Mouse (Mus musculus) intestine, embryonic 15.5 days (tissue): Measurements from ENCODE around the gene Podxl. TPM values are rescaled to one million over a fixed set of nuclear protein-coding genes. Genes with fewer than 3 reads are reported as not detected.
"Not testable (repeated sequence)": the region's sequence is repeated elsewhere in the genome, so short reads cannot be mapped to it uniquely, and the experiment has no call there.

Experiments used
- ATAC-seq: fragments of 200-750 bp; cut with Nextera tagmentation; 2 replicates; pipeline ENCODE4 v1.8.0; 2017; ENCODE audit warnings: moderate TSS enrichment, moderate library complexity
- H3K27ac ChIP-seq: fragments of 300-500 bp; sonication (generic); 2 replicates; pipeline ENCODE4 v1.5.1; 2015; ENCODE audit warnings: mild to moderate bottlenecking, inconsistent platforms
- H3K27me3 ChIP-seq: fragments of 300-500 bp; sonication (generic); replicated peaks from 2 replicates; pipeline ENCODE4 v1.6.1; 2015; ENCODE audit warnings: inconsistent platforms
- H3K36me3 ChIP-seq: fragments of 300-500 bp; sonication (generic); 2 replicates; pipeline ENCODE4 v1.6.1; 2015; ENCODE audit warnings: inconsistent platforms
- H3K4me1 ChIP-seq: fragments of 300-500 bp; sonication (generic); replicated peaks from 2 replicates; pipeline ENCODE4 v1.6.1; 2015; ENCODE audit warnings: inconsistent platforms
- H3K4me2 ChIP-seq: fragments of 300-500 bp; sonication (generic); replicated peaks from 2 replicates; pipeline ENCODE4 v1.6.1; 2015; ENCODE audit warnings: mild to moderate bottlenecking, inconsistent platforms
- H3K4me3 ChIP-seq: fragments of 300-500 bp; sonication (generic); replicated peaks from 2 replicates; pipeline ENCODE4 v1.5.1; 2015; ENCODE audit warnings: inconsistent platforms
- H3K9ac ChIP-seq: fragments of 300-500 bp; sonication (generic); 2 replicates; pipeline ENCODE4 v1.6.1; 2015; ENCODE audit warnings: inconsistent platforms
- H3K9me3 ChIP-seq: fragments of 300-500 bp; sonication (generic); 2 replicates; pipeline ENCODE4 v1.6.1; 2016; ENCODE audit warnings: inconsistent platforms
- WGBS: fragments of 180-500 bp; shearing (Covaris S2); methylation state at CpG from one replicate; pipeline ENCODE4 v1.1.7; 2015; 5-methylcytosine and 5-hydroxymethylcytosine counted together
- polyA plus RNA-seq: library from polyadenylated mRNA; unstranded; fragments of >200 nt; fragmentation: Nextera tagmentation; extraction: Ambion mirVana; gene quantifications from 2 replicates; pipeline ENCODE4 v1.2.1, GENCODE M21; 2015

Podxl gene
- polyA plus RNA-seq, 1 experiment from 2014 or later: 45.0 TPM

GRCm38 (mm10) chr6:31562371-31563080 lies 1.3 kb downstream of the Podxl start:
- Histone ChIP-seq H3K4me3 (peak overlapping the region; percentile 65), H3K27ac (peak overlapping the region; percentile 33; the same call in 1 of the 2 replicates), H3K9ac (peak overlapping the region; percentile 66), H3K36me3 (no peaks in the 10 kb centered on the region), H3K4me1 (peaks cover 9% of the 10 kb centered on the region), H3K9me3 (no peaks in the 10 kb centered on the region), H3K27me3 (peaks cover 8% of the 10 kb centered on the region), H3K4me2 (peak overlapping the region; percentile 90)
- 9% methylated on average over 16 of the region's 16 CpGs for WGBS
- ATAC-seq: no peak

- ATAC-seq, H3K36me3 ChIP-seq, H3K27me3 ChIP-seq, H3K9me3 ChIP-seq, H3K4me1 ChIP-seq: not testable (repeated sequence)
- H3K4me3 ChIP-seq: peak overlapping the region; percentile 65
- WGBS: 53% methylated on average over 3 of the region's 3 CpGs
- peak overlapping the region; percentile 66; the same call in 1 of the 2 replicates for H3K9ac ChIP-seq
- H3K27ac ChIP-seq: 0 out of 2 replicates have a peak overlapping the region, but pooled peaks have one; percentile 32
- peak overlapping the region; percentile 90 for H3K4me2 ChIP-seq
These were observed 1.8 kb downstream of the Podxl start for GRCm38 (mm10) chr6:31561948-31562347.

DNA sequence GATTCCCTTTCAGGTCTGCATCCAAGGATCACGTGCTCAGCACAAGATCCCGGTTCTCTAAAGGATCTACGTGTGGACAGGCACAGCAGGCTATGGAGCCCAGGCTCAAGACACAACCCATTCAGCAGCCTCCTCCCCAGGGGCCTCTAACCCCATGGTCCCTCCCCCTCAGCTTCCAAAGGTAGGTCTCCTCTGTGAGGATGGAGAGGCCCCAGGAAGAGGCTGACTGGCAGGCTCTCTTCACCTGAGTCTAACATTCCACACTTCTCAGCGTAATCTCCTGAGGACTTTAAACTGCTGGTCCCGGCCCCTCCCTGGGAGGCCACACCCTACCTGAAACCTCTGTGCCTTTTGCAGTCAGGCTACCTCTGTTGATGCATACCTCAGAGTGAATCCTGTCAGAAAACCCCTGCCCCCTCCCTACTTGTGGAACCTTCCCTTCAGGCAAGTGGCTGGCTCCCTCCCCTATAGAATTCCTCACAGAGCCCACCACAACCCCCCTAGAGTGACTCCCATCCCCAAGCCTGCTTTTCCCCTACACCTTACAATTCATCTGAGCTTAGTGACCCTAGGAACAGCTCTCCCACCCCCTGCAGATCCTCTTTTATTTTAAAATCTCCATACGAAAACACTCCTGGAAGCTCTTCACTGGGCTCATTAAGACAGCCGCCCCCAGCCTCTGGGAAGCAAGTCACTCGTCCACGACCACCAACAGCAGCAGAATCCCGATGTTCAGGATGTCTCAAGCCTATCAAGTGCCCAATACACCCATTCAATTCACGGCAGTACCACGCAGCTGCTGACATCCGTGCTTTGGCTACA lies 3.4 kb downstream of the Podxl start:
- Histone ChIP-seq H3K4me1 (peaks cover 9% of the 10 kb centered on the region), H3K9me3 (no peaks in the 10 kb centered on the region), H3K4me2 (peak overlapping the region; percentile 90), H3K27me3 (peaks cover 8% of the 10 kb centered on the region), H3K4me3 (no peak overlapping the region), H3K9ac (no peak overlapping the region), H3K36me3 (no peaks in the 10 kb centered on the region), H3K27ac (peak overlapping the region; percentile 32)
- peak; percentile 85 for ATAC-seq
- 24% methylated on average over 13 of the region's 13 CpGs for WGBS

DNA sequence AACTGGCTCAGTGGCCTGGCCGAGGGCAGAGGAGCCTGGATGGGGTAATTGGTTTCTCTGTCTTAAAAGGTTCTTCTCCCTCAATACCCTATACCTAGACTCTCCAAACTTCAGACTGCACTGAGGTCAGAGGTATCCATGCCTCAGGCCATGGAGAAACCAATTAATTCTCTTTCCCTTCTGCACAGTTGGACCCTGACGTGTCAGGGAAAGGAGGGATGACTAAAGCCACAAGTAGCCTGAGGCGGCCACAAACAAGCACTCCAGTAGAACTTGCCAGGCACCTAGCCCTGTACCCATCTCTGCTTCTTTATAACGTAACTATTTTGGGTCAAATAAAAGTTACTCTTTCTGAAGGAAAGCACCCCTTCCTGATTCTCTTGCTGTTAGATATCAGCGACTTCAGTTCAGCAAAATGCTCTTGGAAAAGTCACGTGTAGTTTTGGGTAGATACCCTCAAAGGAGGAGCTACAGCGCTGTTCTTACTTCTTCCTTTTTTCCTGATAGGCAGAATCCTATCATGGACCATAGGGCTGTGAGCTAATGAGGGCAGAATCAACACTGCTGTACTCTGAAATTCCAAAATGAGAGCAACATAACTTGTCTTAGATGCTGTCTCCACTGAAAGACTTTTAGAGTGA lies 7.2 kb downstream of the Podxl start:
- WGBS: 86% methylated on average over 7 of the region's 7 CpGs
- H3K4me2 ChIP-seq: no peak overlapping the region
- H3K9ac ChIP-seq: no peak overlapping the region
- H3K36me3 ChIP-seq: no peaks in the 10 kb centered on the region
- H3K4me3 ChIP-seq: no peak overlapping the region
- no peaks in the 10 kb centered on the region for H3K4me1 ChIP-seq
- H3K27ac ChIP-seq: no peak overlapping the region
- no peaks in the 10 kb centered on the region for H3K27me3 ChIP-seq
- no peaks in the 10 kb centered on the region for H3K9me3 ChIP-seq
- ATAC-seq: no peak

DNA sequence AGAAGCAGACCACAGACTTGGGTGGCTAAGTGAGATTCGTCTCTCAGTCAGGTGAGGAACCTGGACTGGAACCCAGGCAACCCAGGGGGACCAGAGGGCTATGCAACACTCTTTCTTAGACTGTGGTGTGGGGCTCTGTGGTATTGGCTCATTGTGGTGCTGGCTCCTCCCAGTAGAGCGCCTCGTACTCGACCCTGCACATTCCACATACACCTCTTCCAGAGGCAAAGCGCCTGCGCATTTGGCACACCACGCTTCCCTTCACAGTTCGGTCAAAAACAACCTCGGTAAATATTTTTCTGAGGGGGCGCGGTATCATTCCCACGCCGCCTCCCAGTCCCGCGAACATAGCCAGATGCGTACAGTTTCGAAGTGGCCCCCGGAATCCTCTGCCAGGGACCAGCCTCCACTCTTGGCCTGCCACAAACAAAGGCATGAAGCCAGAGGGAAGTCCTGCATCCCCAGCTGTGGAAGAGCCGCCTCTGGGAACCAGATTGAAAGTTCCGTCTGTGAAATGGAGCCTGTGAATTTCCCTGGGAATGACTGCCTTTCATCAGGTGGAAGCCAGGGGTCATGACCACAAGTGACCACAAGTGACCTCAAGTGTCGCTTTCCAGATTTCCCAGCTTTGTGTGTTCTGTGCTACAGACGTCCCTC lies 12.8 kb downstream of the Podxl start:
- H3K27ac ChIP-seq: no peak overlapping the region
- no peak overlapping the region for H3K4me2 ChIP-seq
- peaks cover 8% of the 10 kb centered on the region; the same call in 1 of the 2 replicates for H3K4me1 ChIP-seq
- no peak for ATAC-seq
- no peaks in the 10 kb centered on the region for H3K27me3 ChIP-seq
- H3K9me3 ChIP-seq: no peaks in the 10 kb centered on the region
- WGBS: 80% methylated on average over 22 of the region's 22 CpGs
- no peak overlapping the region for H3K9ac ChIP-seq
- H3K36me3 ChIP-seq: no peaks in the 10 kb centered on the region
- H3K4me3 ChIP-seq: no peak overlapping the region

- Histone ChIP-seq H3K4me1 (peaks cover 8% of the 10 kb centered on the region; the same call in 1 of the 2 replicates), H3K4me2 (no peak overlapping the region), H3K27ac (no peak overlapping the region), H3K9me3 (no peaks in the 10 kb centered on the region), H3K27me3 (no peaks in the 10 kb centered on the region), H3K4me3 (no peak overlapping the region), H3K36me3 (no peaks in the 10 kb centered on the region), H3K9ac (no peak overlapping the region)
- 49% methylated on average over 5 of the region's 5 CpGs for WGBS
- ATAC-seq: peak; percentile 66
These were observed 14.3 kb downstream of the Podxl start for GRCm38 (mm10) chr6:31549361-31550051.

DNA sequence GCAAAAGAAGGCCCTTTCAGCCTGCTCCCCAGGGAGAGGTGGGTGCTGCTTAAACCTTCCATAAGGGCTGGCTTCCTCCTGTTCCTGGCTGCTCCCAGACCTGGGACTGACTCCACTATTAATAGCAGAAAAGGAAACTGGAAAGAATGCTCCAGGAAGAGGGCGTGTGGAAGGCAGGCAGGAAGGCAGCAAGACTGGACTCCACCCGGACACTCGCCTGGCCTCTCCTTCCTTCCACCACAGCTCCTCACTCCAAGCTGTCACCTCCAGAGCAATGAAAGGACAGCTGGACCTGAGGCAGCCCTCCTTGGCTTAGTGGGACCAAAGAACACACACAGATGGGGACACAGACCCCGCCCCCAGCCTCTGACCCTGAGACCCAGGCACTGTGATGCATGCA lies 19.5 kb downstream of the Podxl start:
- ATAC-seq: peak; percentile 48
- Histone ChIP-seq H3K27ac (no peak overlapping the region), H3K4me3 (no peak overlapping the region)

DNA sequence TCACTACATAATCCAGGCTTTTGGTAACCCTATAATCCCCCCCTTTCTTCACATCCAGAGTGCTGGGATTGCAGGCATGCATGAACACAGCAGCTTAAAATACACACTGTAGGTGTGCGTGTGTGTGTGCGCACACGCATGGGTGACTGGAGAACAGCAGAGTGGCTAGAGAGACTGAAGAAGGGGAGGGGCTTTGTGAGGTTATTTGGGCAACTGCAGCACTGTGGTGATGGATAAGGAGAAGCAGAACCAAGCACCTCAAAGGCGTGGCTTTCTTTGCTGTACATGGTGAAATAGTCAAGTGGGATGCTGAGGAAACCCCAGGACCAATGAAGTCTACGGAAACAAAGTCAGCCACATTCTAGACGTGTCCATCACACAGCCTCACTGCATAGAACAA lies 23.8 kb downstream of the Podxl start:
- 92% methylated on average over 6 of the region's 6 CpGs for WGBS
- Histone ChIP-seq H3K9me3 (no peaks in the 10 kb centered on the region), H3K9ac (no peak overlapping the region), H3K4me2 (no peak overlapping the region), H3K4me3 (no peak overlapping the region), H3K27me3 (no peaks in the 10 kb centered on the region), H3K36me3 (no peaks in the 10 kb centered on the region), H3K27ac (no peak overlapping the region), H3K4me1 (no peaks in the 10 kb centered on the region)
- no peak for ATAC-seq

More for the DNA sequence above, 19.5 kb downstream of the Podxl start:
- no peaks in the 10 kb centered on the region for H3K36me3 ChIP-seq
- H3K9ac ChIP-seq: no peak overlapping the region
- H3K27me3 ChIP-seq: no peaks in the 10 kb centered on the region
- WGBS: 43% methylated on average over 4 of the region's 4 CpGs
- no peak overlapping the region for H3K4me2 ChIP-seq
- peaks cover 2% of the 10 kb centered on the region; the same call in 1 of the 2 replicates for H3K4me1 ChIP-seq
- H3K9me3 ChIP-seq: no peaks in the 10 kb centered on the region

- Histone ChIP-seq H3K27ac (no peak overlapping the region), H3K36me3 (no peaks in the 10 kb centered on the region), H3K4me2 (no peak overlapping the region), H3K4me1 (no peaks in the 10 kb centered on the region), H3K4me3 (no peak overlapping the region), H3K27me3 (no peaks in the 10 kb centered on the region), H3K9ac (no peak overlapping the region), H3K9me3 (no peaks in the 10 kb centered on the region)
- no peak for ATAC-seq
- 79% methylated on average over 1 of the region's 1 CpGs for WGBS
These were observed 25.7 kb downstream of the Podxl start for GRCm38 (mm10) chr6:31538112-31538511.

DNA sequence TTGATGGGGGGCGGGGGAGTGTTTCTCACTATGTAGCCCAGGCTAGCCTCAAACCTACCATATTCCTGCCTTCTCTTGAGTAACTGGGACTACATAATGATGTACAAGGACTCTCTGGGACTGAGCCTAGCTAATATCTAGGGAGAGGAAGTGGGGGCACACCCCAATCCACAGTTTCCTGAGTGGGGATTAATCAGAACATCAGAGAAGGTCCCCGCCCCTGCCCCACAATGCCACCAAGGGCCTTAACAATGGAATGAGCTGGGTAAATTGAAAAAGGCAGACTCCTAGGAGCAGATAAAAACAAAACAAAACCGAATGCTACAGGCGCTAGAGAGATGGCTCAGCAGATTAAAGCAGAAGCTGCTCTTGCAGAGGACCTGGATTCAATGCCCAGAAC lies 26.6 kb downstream of the Podxl start:
- Histone ChIP-seq H3K4me1 (no peaks in the 10 kb centered on the region), H3K4me2 (no peak overlapping the region), H3K27me3 (no peaks in the 10 kb centered on the region), H3K9ac (no peak overlapping the region), H3K36me3 (no peaks in the 10 kb centered on the region), H3K4me3 (no peak overlapping the region), H3K9me3 (no peaks in the 10 kb centered on the region), H3K27ac (no peak overlapping the region)
- ATAC-seq: no peak
- WGBS: 75% methylated on average over 4 of the region's 4 CpGs

GRCm38 (mm10) chr6:31534705-31535104 lies 29.1 kb downstream of the Podxl start:
- no peaks in the 10 kb centered on the region for H3K27me3 ChIP-seq
- no peak overlapping the region for H3K4me3 ChIP-seq
- no peak for ATAC-seq
- H3K4me2 ChIP-seq: no peak overlapping the region
- WGBS: 91% methylated on average over 5 of the region's 5 CpGs
- H3K4me1 ChIP-seq: no peaks in the 10 kb centered on the region
- no peaks in the 10 kb centered on the region for H3K9me3 ChIP-seq
- H3K27ac ChIP-seq: no peak overlapping the region
- no peak overlapping the region for H3K9ac ChIP-seq
- no peaks in the 10 kb centered on the region for H3K36me3 ChIP-seq
